Mouse (Mus musculus) thymus, adult 2 months (tissue): ENCODE data around the gene Trpc4ap.

Experiments used
- CTCF ChIP-seq: fragments of 200-500 bp; IDR thresholded peaks from 2 replicates; pipeline ENCODE4 v1.5.1; 2012; ENCODE audit warnings: mild to moderate bottlenecking, control low read depth, low read length, moderate library complexity, borderline replicate concordance; ENCODE audit not compliant: control insufficient read depth, poor library complexity, insufficient read depth; ENCODE audit errors: extremely low read depth
- POLR2A ChIP-seq: fragments of 200-500 bp; IDR thresholded peaks from 2 replicates; pipeline ENCODE4 v1.6.1; 2012; ENCODE audit warnings: mild to moderate bottlenecking, low read length, control low read depth, moderate library complexity; ENCODE audit not compliant: control insufficient read depth, poor library complexity, insufficient read depth; ENCODE audit errors: extremely low read depth

DNA sequence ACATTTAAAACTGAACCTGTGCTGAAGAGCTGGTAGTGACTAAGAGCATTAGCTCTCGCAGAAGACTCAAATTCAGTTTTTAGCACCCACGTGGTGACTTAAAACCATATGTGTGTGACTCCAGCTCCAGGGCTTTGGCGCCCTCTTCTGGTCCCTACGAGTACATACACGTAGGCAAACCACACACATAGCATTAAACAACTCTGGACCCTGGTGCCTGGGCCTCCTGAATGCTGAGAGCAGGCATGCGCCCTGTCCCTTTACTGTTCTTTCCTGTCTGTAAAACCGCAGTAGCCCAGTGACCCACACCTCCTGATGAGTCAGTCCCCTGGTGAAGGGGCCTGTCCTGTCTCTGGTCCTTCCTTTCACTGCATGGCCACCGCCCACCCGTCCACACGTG lies 67.5 kb downstream of the Trpc4ap start:
- TF ChIP-seq CTCF (peak; percentile 22; the same call in 1 of the 2 replicates), POLR2A (no peak)
